Mouse (Mus musculus) kidney, adult 8-10 months (tissue): Measurements from ENCODE around the gene Timmdc1.
A peak's percentile ranks its signal among the peaks of the same experiment; 100 is the strongest.

Source experiments
- DNase-seq, 2 experiments: peaks; one replicate each; pipeline ENCODE4 v3.0.0; 2022

Gene Timmdc1

DNA sequence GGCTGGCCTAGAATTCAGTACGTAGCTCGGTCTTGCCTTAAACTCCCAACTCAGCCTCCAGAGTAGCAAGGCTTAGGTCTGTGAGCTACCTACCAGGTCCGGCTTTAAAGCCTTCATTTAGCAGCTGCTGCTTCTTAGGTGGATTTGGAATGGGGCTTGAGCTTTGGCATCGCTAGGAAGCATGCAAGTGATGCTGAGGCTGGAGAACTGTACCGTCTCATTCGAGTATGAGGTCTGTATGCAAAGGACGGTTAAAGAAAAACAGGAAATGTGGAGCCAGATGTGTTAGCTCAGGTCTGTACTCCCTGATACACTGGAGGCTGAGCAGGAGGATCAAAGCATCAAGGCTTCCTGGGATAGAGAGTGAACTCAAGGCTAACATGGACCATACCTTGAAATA is 60.3 kb downstream of the Timmdc1 start:
- DNase-seq = no peak

- DNase-seq = no peak
Observed at GRCm38 (mm10) chr16:38461749-38462148, 60.7 kb downstream of the Timmdc1 start.

DNA sequence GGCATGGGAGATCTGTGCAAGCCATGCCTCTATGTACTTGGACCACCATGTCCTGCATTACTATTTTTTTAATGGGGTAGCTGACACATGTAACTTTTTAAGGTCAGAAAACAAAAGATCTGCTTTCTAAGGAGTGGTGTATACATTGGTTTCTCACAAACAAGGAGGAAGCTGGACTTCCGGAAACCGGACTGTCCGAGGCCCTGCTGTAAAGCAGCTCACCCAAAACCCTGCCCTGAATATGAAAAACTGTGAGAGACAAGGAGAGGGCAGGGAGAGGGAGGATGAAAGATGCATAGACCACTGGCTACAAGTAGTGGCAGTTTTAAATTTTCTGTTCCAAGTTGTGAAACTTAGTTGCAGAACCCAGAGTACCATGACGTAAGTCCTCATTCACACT is 62.5 kb downstream of the Timmdc1 start:
- DNase-seq = no peak

GRCm38 (mm10) chr16:38458600-38459280 is 63.7 kb downstream of the Timmdc1 start:
- no peak for DNase-seq

- no peak for DNase-seq
Observed at GRCm38 (mm10) chr16:38456812-38457567, 65.5 kb downstream of the Timmdc1 start.

DNA sequence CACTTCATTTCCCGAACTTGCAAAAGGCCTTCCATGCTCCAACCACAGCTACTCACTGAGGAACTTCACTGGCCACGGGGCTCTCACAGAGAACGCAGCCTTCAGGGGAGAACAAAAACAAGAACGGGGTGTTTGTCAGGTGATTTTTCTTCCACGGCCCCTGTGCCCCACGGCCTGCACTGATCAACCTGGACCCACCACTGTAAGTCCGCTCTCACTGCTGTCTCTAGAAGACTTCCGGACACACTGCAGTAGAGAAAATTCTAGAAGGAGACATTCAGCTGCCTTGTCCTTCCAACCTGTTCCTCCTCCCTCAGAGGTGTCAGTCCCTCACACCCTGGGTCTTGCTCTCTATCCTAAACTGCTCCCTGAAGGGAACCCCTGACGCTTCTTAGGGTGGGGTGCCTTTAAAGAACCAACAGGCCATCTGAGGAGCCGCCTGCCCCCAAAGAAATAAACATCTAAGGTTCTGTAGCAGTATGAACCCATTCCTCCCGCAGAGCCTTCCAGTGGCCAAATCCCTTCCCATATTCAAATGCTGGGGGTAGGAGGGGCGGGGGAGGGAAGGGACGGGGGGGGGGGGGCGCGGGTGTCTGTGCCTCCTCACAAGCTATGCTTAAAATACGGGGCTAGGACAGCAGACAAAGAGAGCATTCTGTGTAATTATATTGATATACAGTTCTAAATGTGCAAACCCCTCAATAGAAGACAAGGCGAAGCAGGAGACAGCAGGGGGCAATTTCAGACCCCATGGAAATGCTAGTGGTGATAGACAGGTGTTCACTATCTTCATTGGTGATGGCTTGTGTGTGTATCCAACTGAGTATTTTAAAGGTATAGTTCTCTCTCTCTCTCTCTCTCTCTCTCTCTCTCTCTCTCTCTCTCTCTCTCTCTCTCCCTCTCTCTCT is 66.7 kb downstream of the Timmdc1 start, which contains the start of gene Cd80:
Gene Cd80 (plus strand): TSS at position 51 of the 908 bp plus-strand sequence.
- DNase-seq = no peak

- no peak for DNase-seq
Observed at GRCm38 (mm10) chr16:38454533-38455254, 67.8 kb downstream of the Timmdc1 start.

DNA sequence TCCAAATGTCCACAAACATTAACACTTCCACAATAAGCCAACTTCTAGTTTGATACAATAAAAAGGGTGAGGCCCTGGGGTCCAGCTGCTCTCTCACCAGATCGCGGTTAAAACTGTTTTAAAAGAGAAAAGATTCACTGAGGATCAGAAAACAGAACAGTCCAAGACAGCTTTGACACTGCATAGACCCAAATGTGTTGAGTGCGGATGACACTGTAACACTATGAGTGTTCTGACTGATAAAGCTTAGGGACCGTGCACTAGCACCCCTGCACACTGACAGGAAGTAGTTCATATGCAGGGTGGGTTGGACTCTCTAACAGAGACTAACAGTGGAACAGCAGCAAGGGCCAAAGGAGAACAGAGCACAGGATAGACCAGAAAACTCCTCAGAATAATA is 68.5 kb downstream of the Timmdc1 start:
- DNase-seq = no peak

GRCm38 (mm10) chr16:38453203-38453553 is 69.3 kb downstream of the Timmdc1 start:
- DNase-seq = no peak

- peak; percentile 96 to 97 for DNase-seq
Observed at GRCm38 (mm10) chr16:38452442-38453202, 69.8 kb downstream of the Timmdc1 start, which contains the start of gene Adprh. TSS of gene Adprh (minus strand) at chr16:38452703.

DNA sequence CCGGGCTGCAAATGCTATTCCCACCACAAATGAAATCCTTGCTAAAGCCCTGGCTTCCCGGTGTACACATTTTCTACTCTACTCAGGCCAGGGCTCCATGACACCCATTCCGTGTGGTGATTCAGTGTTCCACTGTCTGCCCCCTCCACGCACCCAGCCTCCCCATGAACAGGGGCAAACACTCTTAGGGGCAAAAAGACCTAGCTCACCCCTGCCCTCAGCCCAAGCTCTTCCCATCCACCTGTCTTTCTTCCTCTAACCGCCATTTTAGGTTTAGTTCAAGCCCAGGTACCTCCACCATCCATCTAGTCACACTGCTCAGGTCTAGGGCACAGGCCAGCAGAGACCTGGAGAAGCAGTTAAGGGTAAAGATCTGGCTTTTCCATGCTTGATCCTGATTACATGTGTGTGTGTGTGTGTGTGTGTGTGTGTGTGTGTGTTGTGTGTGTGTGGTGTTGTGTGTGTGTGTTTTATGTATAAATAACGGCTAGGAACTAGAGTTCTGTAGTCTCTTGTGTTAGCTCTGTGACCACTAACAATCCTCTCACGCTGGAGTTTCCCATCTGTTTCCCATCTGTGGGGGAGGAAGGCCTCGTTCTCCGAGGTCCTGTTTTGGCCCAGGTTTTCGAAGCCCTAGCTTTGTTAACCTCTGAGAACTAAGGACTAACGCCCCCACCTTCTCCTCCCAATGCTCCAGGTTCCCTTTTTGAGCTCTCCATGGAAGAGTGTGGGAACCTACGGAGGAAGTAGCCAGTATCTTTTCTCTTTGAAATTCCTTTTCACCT is 70.8 kb downstream of the Timmdc1 start:
- DNase-seq = peak in 1 of 2 experiments; percentile 16

DNA sequence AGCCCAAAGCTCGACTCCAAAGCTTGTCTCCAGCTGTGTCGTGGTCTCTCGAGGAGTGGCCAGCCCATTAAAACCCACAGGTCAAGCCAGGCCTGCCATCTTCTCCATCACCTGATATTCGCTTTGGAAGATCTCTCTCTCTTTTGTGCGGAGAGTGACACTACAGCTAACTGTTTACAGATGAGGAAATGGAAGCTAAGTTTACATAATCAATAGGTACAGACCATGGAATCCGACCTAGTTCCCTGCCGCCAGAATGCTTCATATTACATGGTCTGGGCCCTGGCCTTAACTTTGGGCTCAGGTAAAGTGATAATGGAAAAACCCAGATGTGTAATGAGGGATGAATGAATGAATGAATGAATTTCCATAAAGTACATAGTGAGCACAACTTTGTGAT is 71.8 kb downstream of the Timmdc1 start:
- no peak for DNase-seq

GRCm38 (mm10) chr16:38448458-38448857 is 74.0 kb downstream of the Timmdc1 start:
- DNase-seq = no peak
